Mouse (Mus musculus) olfactory bulb, adult 2 months (tissue): ENCODE measurements around the gene Bcl2l14. TPM values are rescaled to one million over a fixed set of nuclear protein-coding genes. Genes with fewer than 3 reads are reported as not detected.

Source experiments
- H3K27ac ChIP-seq: fragments of 200-500 bp; 2 replicates; pipeline ENCODE4 v1.5.1; 2012; ENCODE audit warnings: low read depth, low read length; ENCODE audit not compliant: insufficient read depth
- H3K4me1 ChIP-seq: fragments of 200-500 bp; 2 replicates; pipeline ENCODE4 v1.6.1; 2012; ENCODE audit warnings: low read length; ENCODE audit not compliant: control insufficient read depth, insufficient read depth
- H3K4me3 ChIP-seq: fragments of 200-500 bp; 2 replicates; pipeline ENCODE4 v1.5.1; 2012; ENCODE audit warnings: mild to moderate bottlenecking, low read depth, low read length, moderate library complexity; ENCODE audit not compliant: insufficient read depth
- CTCF ChIP-seq: fragments of 200-500 bp; IDR thresholded peaks from 2 replicates; pipeline ENCODE4 v1.5.1; 2012; ENCODE audit warnings: low read depth, mild to moderate bottlenecking, low read length, moderate library complexity; ENCODE audit not compliant: insufficient read depth
- POLR2A ChIP-seq: fragments of 200-500 bp; IDR thresholded peaks from 2 replicates; pipeline ENCODE4 v1.6.1; 2012; ENCODE audit warnings: mild to moderate bottlenecking, low read depth, low read length, moderate library complexity; ENCODE audit not compliant: insufficient read depth
- WGBS: fragments of 180-500 bp; shearing (Covaris S2); methylation state at CpG from one replicate; pipeline ENCODE4 v1.1.7; 2018; 5-methylcytosine and 5-hydroxymethylcytosine counted together
- polyA plus RNA-seq: library from polyadenylated mRNA; stranded (reverse); fragments of >200 nt; gene quantifications from 2 replicates; pipeline ENCODE4 v1.2.4, GENCODE M21; 2012; ENCODE audit warnings: low replicate concordance; ENCODE audit not compliant: missing spikeins, insufficient read depth, insufficient read length

Gene Bcl2l14
- polyA plus RNA-seq, 1 experiment, result not detected

DNA sequence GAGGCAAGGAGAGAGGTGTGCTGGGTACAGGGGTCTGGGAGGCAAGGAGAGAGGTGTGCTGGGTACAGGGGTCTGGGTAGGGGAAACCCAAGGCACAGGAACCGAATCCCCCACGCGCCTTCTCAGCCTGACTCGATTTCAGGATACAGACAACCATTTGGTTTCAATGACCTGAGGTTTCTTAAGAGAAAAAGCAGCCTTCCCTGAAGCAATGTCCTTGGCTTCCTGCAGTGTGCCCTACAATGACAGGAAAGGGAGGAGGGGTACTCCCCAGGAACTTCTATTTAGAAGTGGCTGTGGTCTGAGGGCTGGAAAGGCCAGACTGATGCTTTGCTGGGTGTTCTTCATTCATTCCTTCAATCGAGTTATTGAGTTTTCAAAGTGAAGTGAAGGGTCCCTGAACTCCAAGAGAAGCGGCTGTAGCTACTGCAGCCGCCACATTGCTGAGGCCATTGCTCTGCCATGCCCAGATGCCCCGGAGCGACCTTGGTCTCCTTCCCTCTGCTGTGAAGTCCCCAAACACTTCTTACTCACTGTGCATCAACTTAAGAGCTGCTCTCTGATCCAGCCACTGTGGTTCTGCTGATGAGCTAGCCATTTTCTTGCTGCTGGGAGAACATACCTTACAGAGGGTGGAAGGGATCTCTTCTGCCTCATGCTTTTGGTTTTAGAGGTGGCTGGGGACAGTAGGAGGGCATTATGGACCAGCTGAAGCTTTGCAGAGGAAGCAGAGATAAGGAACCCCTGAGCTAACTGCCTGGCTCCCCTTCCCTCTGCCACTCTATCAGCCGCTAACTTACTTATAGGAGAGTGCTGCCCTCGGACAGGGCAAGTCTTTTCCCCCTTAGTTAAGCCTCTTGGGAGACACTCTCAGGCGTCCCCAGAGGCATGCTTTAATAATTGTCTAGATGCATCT, 28.5 kb upstream of the Bcl2l14 start:
- Histone ChIP-seq H3K4me1 (no peaks in the 10 kb centered on the region; the same call in 1 of the 2 replicates), H3K27ac (no peak overlapping the region), H3K4me3 (no peak overlapping the region)
- TF ChIP-seq POLR2A (no peak), CTCF (no peak)
- WGBS, result 67% methylated on average over 12 of the region's 12 CpGs

- Histone ChIP-seq H3K27ac (no peak overlapping the region), H3K4me1 (no peaks in the 10 kb centered on the region), H3K4me3 (no peak overlapping the region)
- no peak for TF ChIP-seq CTCF
- no peak for TF ChIP-seq POLR2A
- WGBS, result 33% methylated on average over 2 of the region's 2 CpGs
These were observed 23.2 kb upstream of the Bcl2l14 start for GRCm38 (mm10) chr6:134372946-134373345.

DNA sequence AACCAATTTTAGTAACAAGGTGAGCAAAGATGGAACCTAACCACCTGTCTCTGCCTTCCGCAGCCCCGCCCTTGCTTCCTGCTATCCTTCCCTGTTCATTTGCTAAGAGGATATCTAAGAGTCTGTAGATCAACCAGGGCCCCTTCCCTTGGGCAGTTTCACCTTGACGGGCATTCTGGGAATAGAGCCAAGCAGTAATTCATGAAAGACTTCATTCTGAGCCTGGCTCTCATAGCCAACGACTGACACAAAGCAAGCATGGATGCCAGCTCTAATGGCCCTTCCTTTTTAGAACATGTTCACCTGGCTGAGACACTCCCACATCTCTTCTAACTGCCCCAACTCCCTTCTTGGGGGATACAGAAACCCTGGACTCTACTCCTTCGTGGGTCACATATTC, 18.9 kb upstream of the Bcl2l14 start:
- H3K4me1 ChIP-seq, result no peaks in the 10 kb centered on the region
- TF ChIP-seq POLR2A, result no peak
- TF ChIP-seq CTCF, result no peak
- no peak overlapping the region for H3K4me3 ChIP-seq
- 68% methylated on average over 5 of the region's 5 CpGs for WGBS
- no peak overlapping the region for H3K27ac ChIP-seq

GRCm38 (mm10) chr6:134377856-134378255, 18.3 kb upstream of the Bcl2l14 start:
- 87% methylated on average over 3 of the region's 3 CpGs for WGBS
- Histone ChIP-seq H3K4me3 (no peak overlapping the region), H3K27ac (no peak overlapping the region), H3K4me1 (no peaks in the 10 kb centered on the region)
- TF ChIP-seq CTCF, result no peak
- no peak for TF ChIP-seq POLR2A

GRCm38 (mm10) chr6:134381462-134381861, 14.7 kb upstream of the Bcl2l14 start:
- Histone ChIP-seq H3K4me3 (no peak overlapping the region), H3K27ac (no peak overlapping the region), H3K4me1 (no peaks in the 10 kb centered on the region)
- 80% methylated on average over 6 of the region's 6 CpGs for WGBS
- TF ChIP-seq CTCF (no peak), POLR2A (no peak)

GRCm38 (mm10) chr6:134385931-134386330, 10.2 kb upstream of the Bcl2l14 start:
- Histone ChIP-seq H3K4me3 (no peak overlapping the region), H3K4me1 (peaks cover 6% of the 10 kb centered on the region), H3K27ac (no peak overlapping the region)
- TF ChIP-seq CTCF (no peak), POLR2A (no peak)
- WGBS, result 95% methylated on average over 6 of the region's 6 CpGs

DNA sequence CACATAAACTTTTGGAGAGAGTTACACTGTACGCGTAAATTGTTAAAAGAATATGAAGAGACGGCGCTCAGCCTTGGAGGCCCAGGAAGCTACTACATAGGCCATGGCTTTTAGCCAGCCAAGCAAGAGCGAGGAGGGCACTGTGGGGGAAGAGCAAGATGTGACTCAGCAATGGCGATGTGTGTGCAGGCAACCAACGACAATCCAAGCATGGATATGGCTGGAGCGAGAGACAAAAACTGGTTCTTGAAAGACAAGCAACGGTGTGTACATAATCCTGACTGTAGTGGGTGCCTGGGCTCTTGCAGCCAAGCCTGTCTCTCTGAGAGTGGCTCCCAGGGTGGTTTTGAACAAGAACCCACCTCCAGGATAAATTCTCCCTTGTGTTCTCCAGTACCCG, 8.7 kb upstream of the Bcl2l14 start:
- no peak overlapping the region for H3K27ac ChIP-seq
- peaks cover 6% of the 10 kb centered on the region for H3K4me1 ChIP-seq
- WGBS, result 76% methylated on average over 10 of the region's 10 CpGs
- no peak for TF ChIP-seq CTCF
- no peak for TF ChIP-seq POLR2A
- H3K4me3 ChIP-seq, result no peak overlapping the region

DNA sequence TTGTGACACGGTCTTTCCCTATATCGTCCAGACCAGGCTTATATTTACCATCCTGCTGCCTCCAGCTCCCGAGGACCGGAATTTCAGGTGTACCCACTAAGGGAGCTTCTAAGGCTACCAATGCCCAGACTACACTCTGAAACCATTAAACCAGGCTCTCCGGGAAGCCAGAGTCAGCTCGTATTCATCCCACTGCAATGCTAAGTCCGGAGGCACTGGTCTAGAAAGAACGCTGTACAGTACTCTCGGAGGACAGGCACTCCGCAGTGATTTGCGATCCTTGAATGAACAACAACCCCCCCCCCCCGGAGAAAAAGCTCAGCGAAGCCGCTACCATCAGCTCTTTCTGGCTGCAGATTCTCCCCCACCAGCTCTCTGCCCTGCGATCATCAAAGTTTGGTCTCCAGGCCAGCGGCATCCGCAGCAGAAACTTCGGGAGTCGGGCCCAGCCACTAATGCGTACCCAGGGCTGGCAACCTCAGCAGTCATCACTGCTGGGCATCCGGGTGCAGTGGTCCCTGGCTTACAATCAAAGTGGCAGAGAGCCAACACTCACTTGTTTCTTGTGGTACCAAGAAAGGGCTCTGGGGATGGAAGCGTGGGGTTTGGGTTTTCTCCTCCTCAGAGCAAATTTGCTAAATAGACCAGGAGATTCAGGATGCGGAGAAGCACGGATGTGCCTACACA, 7.6 kb upstream of the Bcl2l14 start:
- 42% methylated on average over 24 of the region's 24 CpGs for whole genome bisulfite sequencing
- Histone ChIP-seq H3K27ac (no peak overlapping the region), H3K4me3 (no peak overlapping the region), H3K4me1 (peaks cover 6% of the 10 kb centered on the region)
- TF ChIP-seq POLR2A, result no peak
- no peak for TF ChIP-seq CTCF
